Mouse (Mus musculus): ENCODE measurements around the gene Itga3.
"Not testable (repeated sequence)": the region's sequence is repeated elsewhere in the genome, so short reads cannot be mapped to it uniquely, and the experiment has no call there.

Itga3 gene

GRCm38 (mm10) chr11:95022237-95022992, 54.2 kb downstream of the Itga3 start:
- in situ Hi-C loops (cut with MboI; ENCODE audit: low pct_unique_long_range_greater_than_20kb in 1 of 2, low sequenced_read_pairs in 2 of 2, unreplicated experiment in 1 of 2), result no loop called here

- in situ Hi-C loops (cut with MboI; ENCODE audit: low pct_unique_long_range_greater_than_20kb in 1 of 2, low sequenced_read_pairs in 2 of 2, unreplicated experiment in 1 of 2), result no loop called here
These were observed 61.1 kb downstream of the Itga3 start for GRCm38 (mm10) chr11:95015484-95015883.

- in situ Hi-C loops (cut with MboI; ENCODE audit: low pct_unique_long_range_greater_than_20kb in 1 of 2, low sequenced_read_pairs in 2 of 2, unreplicated experiment in 1 of 2), result no loop called here
These were observed 64.1 kb downstream of the Itga3 start for GRCm38 (mm10) chr11:95012487-95012886.

- in situ Hi-C loops (cut with MboI; ENCODE audit: low pct_unique_long_range_greater_than_20kb in 1 of 2, low sequenced_read_pairs in 2 of 2, unreplicated experiment in 1 of 2), result no loop called here
These were observed 64.5 kb downstream of the Itga3 start for GRCm38 (mm10) chr11:95012075-95012474.

GRCm38 (mm10) chr11:95011416-95011815, 65.2 kb downstream of the Itga3 start:
- in situ Hi-C loops (cut with MboI; ENCODE audit: low pct_unique_long_range_greater_than_20kb in 1 of 2, low sequenced_read_pairs in 2 of 2, unreplicated experiment in 1 of 2), result no loop called here

GRCm38 (mm10) chr11:95010841-95011403, 65.7 kb downstream of the Itga3 start:
- in situ Hi-C loops (cut with MboI; ENCODE audit: low pct_unique_long_range_greater_than_20kb in 1 of 2, low sequenced_read_pairs in 2 of 2, unreplicated experiment in 1 of 2), result not testable (repeated sequence)

- in situ Hi-C loops (cut with MboI; ENCODE audit: low pct_unique_long_range_greater_than_20kb in 1 of 2, low sequenced_read_pairs in 2 of 2, unreplicated experiment in 1 of 2), result no loop called here
These were observed 66.4 kb downstream of the Itga3 start for GRCm38 (mm10) chr11:95010141-95010739.

- in situ Hi-C loops (cut with MboI; ENCODE audit: low pct_unique_long_range_greater_than_20kb in 1 of 2, low sequenced_read_pairs in 2 of 2, unreplicated experiment in 1 of 2), result no loop called here
These were observed 67.0 kb downstream of the Itga3 start, which contains the start of gene Samd14 for GRCm38 (mm10) chr11:95009629-95010014. Gene Samd14, plus strand, starts transcription at chr11:95009879.

- in situ Hi-C loops (cut with MboI; ENCODE audit: low pct_unique_long_range_greater_than_20kb in 1 of 2, low sequenced_read_pairs in 2 of 2, unreplicated experiment in 1 of 2), result no loop called here
These were observed 67.7 kb downstream of the Itga3 start for GRCm38 (mm10) chr11:95008661-95009628.

- in situ Hi-C loops (cut with MboI; ENCODE audit: low pct_unique_long_range_greater_than_20kb in 1 of 2, low sequenced_read_pairs in 2 of 2, unreplicated experiment in 1 of 2), result no loop called here
These were observed 69.2 kb downstream of the Itga3 start for GRCm38 (mm10) chr11:95007418-95007817.

- in situ Hi-C loops (cut with MboI; ENCODE audit: low pct_unique_long_range_greater_than_20kb in 1 of 2, low sequenced_read_pairs in 2 of 2, unreplicated experiment in 1 of 2), result no loop called here
These were observed 69.9 kb downstream of the Itga3 start for GRCm38 (mm10) chr11:95006525-95007219.

- in situ Hi-C loops (cut with MboI; ENCODE audit: low pct_unique_long_range_greater_than_20kb in 1 of 2, low sequenced_read_pairs in 2 of 2, unreplicated experiment in 1 of 2), result no loop called here
These were observed 70.6 kb downstream of the Itga3 start for GRCm38 (mm10) chr11:95006038-95006437.

- in situ Hi-C loops (cut with MboI; ENCODE audit: low pct_unique_long_range_greater_than_20kb in 1 of 2, low sequenced_read_pairs in 2 of 2, unreplicated experiment in 1 of 2), result no loop called here
These were observed 71.7 kb downstream of the Itga3 start for GRCm38 (mm10) chr11:95004937-95005198.

- in situ Hi-C loops (cut with MboI; ENCODE audit: low pct_unique_long_range_greater_than_20kb in 1 of 2, low sequenced_read_pairs in 2 of 2, unreplicated experiment in 1 of 2), result no loop called here
These were observed 72.3 kb downstream of the Itga3 start for GRCm38 (mm10) chr11:95004136-95004936.

- in situ Hi-C loops (cut with MboI; ENCODE audit: low pct_unique_long_range_greater_than_20kb in 1 of 2, low sequenced_read_pairs in 2 of 2, unreplicated experiment in 1 of 2), result no loop called here
These were observed 73.9 kb downstream of the Itga3 start for GRCm38 (mm10) chr11:95002705-95003104.

- in situ Hi-C loops (cut with MboI; ENCODE audit: low pct_unique_long_range_greater_than_20kb in 1 of 2, low sequenced_read_pairs in 2 of 2, unreplicated experiment in 1 of 2), result no loop called here
These were observed 74.8 kb downstream of the Itga3 start for GRCm38 (mm10) chr11:95001584-95002347.

- in situ Hi-C loops (cut with MboI; ENCODE audit: low pct_unique_long_range_greater_than_20kb in 1 of 2, low sequenced_read_pairs in 2 of 2, unreplicated experiment in 1 of 2), result no loop called here
These were observed 75.5 kb downstream of the Itga3 start for GRCm38 (mm10) chr11:95001058-95001457.

Data from mouse embryonic stem cell (cell line).